Mouse (Mus musculus) Patski (cell line): ENCODE data around the gene Adam33. TPM values are rescaled to one million over a fixed set of nuclear protein-coding genes. Genes with fewer than 3 reads are reported as not detected.

Source experiments
- ATAC-seq: fragments of 100-300 bp; one replicate; pipeline ENCODE4 v1.8.0; 2021
- CTCF ChIA-PET: fragments of 350-600 bp; sonication (Branson Sonifier 250); formaldehyde crosslinking; loops from one replicate; lab custom pipeline; 2022; ENCODE audit warnings: inconsistent platforms; lab: Charles Lee
- POLR2A ChIA-PET: fragments of 350-600 bp; sonication (Branson Sonifier 250); formaldehyde crosslinking; loops from one replicate; lab custom pipeline; 2022; ENCODE audit warnings: antibody characterized with exemption, inconsistent platforms; lab: Charles Lee
- DNase-seq: peaks from one replicate; pipeline ENCODE4 v3.0.0-alpha.2; 2011; ENCODE audit warnings: low read depth, low spot score
- H3K27me3 ChIP-seq: fragments of 371-371 bp; one replicate; pipeline ENCODE4 v1.5.1; 2021
- CTCF ChIP-seq: fragments of 100-300 bp; IDR thresholded peaks from one replicate; pipeline ENCODE4 v1.5.1; 2021
- in situ Hi-C: fragments of 300-500 bp; cut with MboI; formaldehyde crosslinking; loops from 3 replicates; pipeline ENCODE4 v1.11.1; 2018; ENCODE audit warnings: low pct_unique_long_range_greater_than_20kb, mixed read lengths
- polyA plus RNA-seq: library from polyadenylated mRNA; unstranded; gene quantifications from one replicate; pipeline ENCODE4 v1.2.3, GENCODE M21; 2021

Gene Adam33
- polyA plus RNA-seq, 1 experiment from 2014 or later, result 0.63 TPM

DNA sequence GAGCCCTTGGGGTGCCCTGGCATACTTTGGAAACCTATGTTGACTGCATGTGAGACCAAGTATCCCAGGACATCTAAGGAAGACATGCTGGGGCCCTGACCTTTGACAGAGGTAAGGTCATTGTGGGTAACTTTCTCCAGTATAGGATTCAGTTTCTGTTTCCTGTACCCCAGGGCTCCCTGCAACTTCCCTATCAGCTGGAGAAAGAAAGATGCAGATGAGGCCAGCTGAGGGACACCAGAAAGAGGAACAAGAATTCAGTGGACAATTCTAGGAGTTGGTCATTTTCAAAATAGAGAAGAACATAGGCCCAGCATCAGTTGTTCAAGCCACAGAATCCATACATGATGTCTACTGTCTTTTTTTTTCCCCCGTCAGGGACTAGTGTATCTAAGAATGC is 26.0 kb upstream of the Adam33 start:
- ATAC-seq, result no peak
- ChIA-PET POLR2A (no interaction called here), CTCF (interaction anchor here (1.0 to 1.4 kb wide), 4 partner anchors 9 to 162 kb away, joined by 3 to 4 read pairs (median 3); no protein-coding TSS in a partner anchor)
- TF ChIP-seq CTCF, result no peak
- no peaks in the 10 kb centered on the region for H3K27me3 ChIP-seq
- DNase-seq, result no peak
- in situ Hi-C loops, result loop anchor here (5.0 to 10.0 kb wide), 3 partner anchors 73 to 325 kb away; partner anchors contain the start of gene 1700037H04Rik

- ChIA-PET CTCF (interaction anchor here (1.0 kb wide), 1 partner anchor 126 kb away, joined by 3 read pairs; no protein-coding TSS in a partner anchor), POLR2A (no interaction called here)
- no peak for TF ChIP-seq CTCF
- in situ Hi-C loops, result no loop called here
- no peak for DNase-seq
- no peaks in the 10 kb centered on the region for H3K27me3 ChIP-seq
- no peak for ATAC-seq
Observed at GRCm38 (mm10) chr2:131088581-131088980, 25.0 kb upstream of the Adam33 start.

DNA sequence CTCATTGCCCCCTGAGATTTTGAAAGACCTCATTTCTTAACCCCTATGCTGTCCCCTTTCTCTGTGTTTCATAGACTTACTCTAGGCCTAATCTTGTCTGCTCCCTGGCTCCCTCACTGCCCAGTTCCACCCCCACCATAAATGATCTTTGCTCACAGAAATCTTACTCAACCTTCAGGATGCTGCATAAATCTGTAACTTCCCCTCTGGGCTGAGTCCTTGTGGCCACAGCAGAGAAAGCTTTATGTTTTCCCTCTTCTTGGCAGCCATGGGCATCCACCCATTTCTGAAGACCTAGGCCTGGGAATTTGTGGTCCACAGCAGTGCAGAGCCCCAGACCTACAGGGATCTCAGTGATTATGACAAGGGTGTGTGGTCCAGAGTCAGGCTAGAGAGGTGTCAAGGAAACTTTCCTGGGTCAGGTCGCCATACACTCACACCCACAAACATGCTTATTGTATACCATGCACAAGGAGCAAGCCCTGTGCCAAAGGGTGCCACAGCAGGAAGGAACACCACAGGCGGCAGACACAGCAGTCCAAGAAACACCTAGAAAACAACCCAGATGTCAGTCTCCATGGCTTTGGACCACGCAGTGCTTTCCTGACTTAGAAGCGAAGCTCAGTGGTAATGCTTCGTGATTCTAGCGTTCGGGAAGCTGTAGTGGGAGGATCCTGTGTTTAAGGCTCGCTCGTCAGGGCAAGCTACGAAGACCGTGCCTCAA is 23.2 kb upstream of the Adam33 start, which contains the start of gene Siglec1:
TSS of gene Siglec1 (minus strand) at position 99 of the 724 bp plus-strand sequence.
- in situ Hi-C loops, result no loop called here
- CTCF ChIA-PET, result interaction anchor here (0.9 to 1.1 kb wide), 3 partner anchors 8 to 31 kb away, joined by 3 read pairs; no protein-coding TSS in a partner anchor
- POLR2A ChIA-PET, result interaction anchor here (0.8 kb wide), 1 partner anchor 10 kb away, joined by 5 read pairs; no protein-coding TSS in a partner anchor
- peak; percentile 54 for ATAC-seq
- DNase-seq, result no peak
- no peak for TF ChIP-seq CTCF
- H3K27me3 ChIP-seq, result no peaks in the 10 kb centered on the region

GRCm38 (mm10) chr2:131084206-131084605 is 20.6 kb upstream of the Adam33 start:
- peaks cover 5% of the 10 kb centered on the region for H3K27me3 ChIP-seq
- no peak for DNase-seq
- TF ChIP-seq CTCF, result no peak
- ATAC-seq, result no peak
- ChIA-PET POLR2A (no interaction called here), CTCF (interaction anchor here (1.0 kb wide), 2 partner anchors 10 to 83 kb away, joined by 3 read pairs; no protein-coding TSS in a partner anchor)
- in situ Hi-C loops, result no loop called here

DNA sequence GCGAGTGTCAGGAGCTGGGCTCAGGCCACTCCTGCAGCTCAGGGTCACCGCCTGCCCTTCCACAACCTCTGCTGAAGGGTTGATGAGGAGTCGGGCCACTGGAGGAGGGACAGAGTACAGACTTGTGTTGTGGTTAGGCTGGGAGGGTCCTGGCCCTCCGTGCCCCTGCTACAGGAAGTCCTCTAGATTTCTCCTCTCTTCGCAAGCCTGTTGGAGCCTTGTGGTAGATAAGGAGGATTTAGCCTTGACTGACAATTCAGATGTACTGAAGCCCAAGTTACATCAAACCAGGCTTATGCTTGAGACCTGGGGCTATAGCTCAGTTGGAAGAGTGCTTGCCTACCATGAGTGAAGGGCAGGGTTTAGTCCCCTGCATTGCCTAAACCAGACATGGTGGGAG is 16.9 kb upstream of the Adam33 start:
- ChIA-PET POLR2A (no interaction called here), CTCF (interaction anchor here (0.7 kb wide), 1 partner anchor 9 kb away, joined by 4 read pairs; no protein-coding TSS in a partner anchor)
- no peak for DNase-seq
- ATAC-seq, result no peak
- TF ChIP-seq CTCF, result no peak
- in situ Hi-C loops, result no loop called here
- peaks cover 16% of the 10 kb centered on the region for H3K27me3 ChIP-seq

- no peak for DNase-seq
- no peaks in the 10 kb centered on the region for H3K27me3 ChIP-seq
- in situ Hi-C loops, result no loop called here
- no peak for ATAC-seq
- ChIA-PET POLR2A (no interaction called here), CTCF (no interaction called here)
- no peak for TF ChIP-seq CTCF
Observed at GRCm38 (mm10) chr2:131072536-131072935, 8.9 kb upstream of the Adam33 start.

DNA sequence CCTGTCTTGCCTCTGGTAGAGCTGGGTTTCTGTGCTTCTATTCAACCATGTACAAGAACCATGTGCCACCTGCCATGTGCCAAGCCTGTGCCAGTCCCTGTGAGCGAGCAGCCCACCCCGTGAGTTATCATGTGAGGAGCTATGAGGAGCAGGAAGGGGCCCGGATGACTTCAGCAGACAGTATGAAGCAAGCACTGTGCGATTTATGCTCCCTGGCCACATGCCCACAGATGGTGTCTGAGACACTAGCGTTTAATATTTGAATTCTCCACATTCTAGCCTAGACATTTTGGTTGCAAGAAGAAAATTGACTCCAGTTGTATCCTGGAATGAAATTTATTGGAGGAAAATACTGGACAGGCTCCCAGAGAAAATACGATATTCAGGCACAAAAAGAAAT is 3.9 kb upstream of the Adam33 start:
- POLR2A ChIA-PET, result no interaction called here
- TF ChIP-seq CTCF, result no peak
- DNase-seq (no peak), ATAC-seq (no peak)
- in situ Hi-C loops, result no loop called here
- CTCF ChIA-PET, result interaction anchor here (0.6 to 1.4 kb wide), 2 partner anchors 27 to 66 kb away, joined by 3 read pairs; partner anchors contain the start of gene Gm11037
- no peaks in the 10 kb centered on the region for H3K27me3 ChIP-seq

DNA sequence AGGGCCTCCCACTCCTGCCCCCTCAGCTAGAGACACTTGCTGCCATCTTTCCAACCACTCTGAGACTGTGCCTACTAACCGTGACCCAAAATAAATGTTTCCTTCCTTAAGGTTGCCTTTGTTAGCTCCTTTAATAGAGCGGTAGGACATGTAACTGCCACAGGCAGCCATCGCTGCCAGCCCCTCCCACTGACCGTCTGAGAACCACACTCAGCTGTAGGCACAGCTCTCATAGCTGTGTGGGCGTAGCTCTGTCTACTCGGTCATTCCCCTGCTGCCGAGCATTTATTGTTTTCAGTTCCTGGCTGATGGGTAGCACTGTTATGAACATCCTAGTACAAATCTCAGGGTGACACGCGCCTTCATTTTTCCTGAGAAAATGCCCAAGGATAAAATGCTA is 2.7 kb upstream of the Adam33 start:
- no peaks in the 10 kb centered on the region for H3K27me3 ChIP-seq
- in situ Hi-C loops, result no loop called here
- no peak for TF ChIP-seq CTCF
- CTCF ChIA-PET, result interaction anchor here (1.4 kb wide), 1 partner anchor 28 kb away, joined by 3 read pairs; no protein-coding TSS in a partner anchor
- ATAC-seq (no peak), DNase-seq (no peak)
- POLR2A ChIA-PET, result no interaction called here

DNA sequence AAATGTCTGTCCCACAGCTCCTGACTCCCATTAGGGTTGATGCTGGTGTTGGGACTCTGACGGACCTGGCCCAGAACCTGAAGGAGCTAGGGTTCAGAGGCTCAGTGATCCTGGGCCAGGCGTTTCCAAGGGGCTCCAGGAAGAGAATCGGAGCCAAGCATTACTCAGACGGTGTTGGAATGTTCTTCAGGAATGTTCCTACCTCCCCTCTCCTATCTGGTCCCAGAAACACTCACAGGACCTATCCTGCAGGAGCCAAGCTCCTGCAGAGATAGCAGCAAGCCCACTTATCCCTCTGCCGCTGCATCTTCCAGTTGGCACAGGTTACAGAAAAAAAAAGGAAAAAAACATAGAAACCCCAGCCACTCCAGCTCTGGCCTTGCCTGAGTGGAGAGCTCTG is 2.0 kb downstream of the Adam33 start:
- TF ChIP-seq CTCF, result no peak
- ChIA-PET POLR2A (interaction anchor here (0.6 to 1.4 kb wide), 2 partner anchors 13 to 15 kb away, joined by 3 to 4 read pairs; no protein-coding TSS in a partner anchor), CTCF (interaction anchor here (1.2 kb wide), 1 partner anchor 33 kb away, joined by 5 read pairs; no protein-coding TSS in a partner anchor)
- DNase-seq (no peak), ATAC-seq (no peak)
- in situ Hi-C loops, result no loop called here
- H3K27me3 ChIP-seq, result no peaks in the 10 kb centered on the region

GRCm38 (mm10) chr2:131060784-131061183 is 2.8 kb downstream of the Adam33 start:
- ATAC-seq (no peak), DNase-seq (no peak)
- no peak for TF ChIP-seq CTCF
- H3K27me3 ChIP-seq, result no peaks in the 10 kb centered on the region
- CTCF ChIA-PET, result interaction anchor here (1.1 to 1.5 kb wide), 2 partner anchors 27 to 99 kb away, joined by 3 to 4 read pairs; partner anchors contain the start of gene 1700037H04Rik
- POLR2A ChIA-PET, result interaction anchor here (1.4 kb wide), 1 partner anchor 13 kb away, joined by 4 read pairs; no protein-coding TSS in a partner anchor
- in situ Hi-C loops, result no loop called here
